Mouse (Mus musculus) stomach, embryonic 16.5 days (tissue): ENCODE measurements around the gene Afap1l2. TPM values are rescaled to one million over a fixed set of nuclear protein-coding genes. Genes with fewer than 3 reads are reported as not detected.

Experiments
- ATAC-seq: fragments of 200-750 bp; cut with Nextera tagmentation; 2 replicates; pipeline ENCODE4 v1.8.0; 2017; ENCODE audit warnings: moderate number of reproducible peaks, moderate TSS enrichment; ENCODE audit not compliant: insufficient read depth, low FRiP score
- H3K27ac ChIP-seq: fragments of 300-500 bp; sonication (generic); 2 replicates; pipeline ENCODE4 v1.5.1; 2014; ENCODE audit warnings: low read length
- H3K27me3 ChIP-seq: fragments of 300-500 bp; sonication (generic); 2 replicates; pipeline ENCODE4 v1.6.1; 2014; ENCODE audit warnings: low read length, control low read depth, mixed read lengths; ENCODE audit not compliant: control insufficient read depth, insufficient read depth
- H3K36me3 ChIP-seq: fragments of 300-500 bp; sonication (generic); 2 replicates; pipeline ENCODE4 v1.6.1; 2014; ENCODE audit warnings: low read length; ENCODE audit not compliant: control insufficient read depth, insufficient read depth
- H3K4me1 ChIP-seq: fragments of 300-500 bp; sonication (generic); 2 replicates; pipeline ENCODE4 v1.6.1; 2014; ENCODE audit warnings: low read length, control low read depth, mixed read lengths; ENCODE audit not compliant: control insufficient read depth, insufficient read depth
- H3K4me2 ChIP-seq: fragments of 300-500 bp; sonication (generic); 2 replicates; pipeline ENCODE4 v1.6.1; 2014; ENCODE audit warnings: low read depth, low read length, mixed read lengths
- H3K4me3 ChIP-seq: fragments of 300-500 bp; sonication (generic); replicated peaks from 2 replicates; pipeline ENCODE4 v1.5.1; 2014; ENCODE audit warnings: mild to moderate bottlenecking, low read length
- H3K9ac ChIP-seq: fragments of 300-500 bp; sonication (generic); 2 replicates; pipeline ENCODE4 v1.6.1; 2014; ENCODE audit warnings: low read length
- H3K9me3 ChIP-seq: fragments of 300-500 bp; sonication (generic); replicated peaks from 2 replicates; pipeline ENCODE4 v1.6.1; 2016; ENCODE audit warnings: low read length, control low read depth; ENCODE audit not compliant: control insufficient read depth
- WGBS: fragments of 180-500 bp; shearing (Covaris S2); extraction: QIAGEN DNeasy Blood & Tissue Kit; methylation state at CpG from one replicate; pipeline ENCODE4 v1.1.7; 2014; 5-methylcytosine and 5-hydroxymethylcytosine counted together
- polyA plus RNA-seq: library from polyadenylated mRNA; unstranded; fragments of >200 nt; fragmentation: Nextera tagmentation; extraction: Ambion mirVana; gene quantifications from 2 replicates; pipeline ENCODE4 v1.2.1, GENCODE M21; 2015

Gene Afap1l2
- polyA plus RNA-seq, 1 experiment from 2014 or later: 23.1 TPM

GRCm38 (mm10) chr19:56990367-56991111 is 17.5 kb downstream of the Afap1l2 start:
- Histone ChIP-seq H3K36me3 (no peaks in the 10 kb centered on the region), H3K9ac (no peak overlapping the region), H3K4me1 (peaks cover 38% of the 10 kb centered on the region), H3K4me3 (no peak overlapping the region), H3K9me3 (no peaks in the 10 kb centered on the region), H3K27me3 (no peaks in the 10 kb centered on the region), H3K4me2 (no peak overlapping the region; the same call in 1 of the 2 replicates), H3K27ac (peak overlapping the region; percentile 34)
- 46% methylated on average over 14 of the region's 14 CpGs for WGBS
- ATAC-seq: peak; percentile 34; the same call in 1 of the 2 replicates

GRCm38 (mm10) chr19:56989171-56989570 is 18.9 kb downstream of the Afap1l2 start:
- H3K4me1 ChIP-seq: peaks cover 42% of the 10 kb centered on the region
- H3K27ac ChIP-seq: peak overlapping the region; percentile 55
- no peak overlapping the region for H3K4me3 ChIP-seq
- no peak overlapping the region for H3K4me2 ChIP-seq
- H3K36me3 ChIP-seq: no peaks in the 10 kb centered on the region
- H3K9ac ChIP-seq: no peak overlapping the region
- no peaks in the 10 kb centered on the region for H3K9me3 ChIP-seq
- peak; percentile 15; the same call in 1 of the 2 replicates for ATAC-seq
- H3K27me3 ChIP-seq: no peaks in the 10 kb centered on the region
- 57% methylated on average over 8 of the region's 8 CpGs for WGBS

DNA sequence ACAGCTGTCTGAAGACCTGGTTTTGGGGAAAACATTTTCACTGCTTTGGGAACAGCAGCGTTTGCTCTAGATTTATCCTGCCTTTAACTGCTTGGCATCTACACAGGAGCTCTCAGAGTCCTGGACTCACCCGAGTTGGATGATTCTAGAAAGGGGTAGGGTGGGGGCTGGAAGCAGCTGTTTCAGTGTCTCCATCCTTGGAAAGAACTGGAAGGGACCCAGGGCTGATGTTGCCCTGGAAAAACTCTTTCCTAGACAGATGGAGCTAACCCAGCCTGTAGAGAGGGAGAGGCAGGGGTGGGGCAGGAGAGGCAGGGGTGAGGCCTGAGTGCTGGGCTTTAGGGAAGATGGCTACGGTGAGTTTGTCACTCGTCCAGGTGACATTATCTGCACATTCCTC is 23.8 kb downstream of the Afap1l2 start:
- Histone ChIP-seq H3K4me3 (no peak overlapping the region), H3K4me2 (no peak overlapping the region), H3K9me3 (no peaks in the 10 kb centered on the region), H3K36me3 (no peaks in the 10 kb centered on the region), H3K9ac (peak overlapping the region; percentile 50; the same call in 1 of the 2 replicates), H3K4me1 (peaks cover 30% of the 10 kb centered on the region), H3K27me3 (no peaks in the 10 kb centered on the region), H3K27ac (peak overlapping the region; percentile 90)
- ATAC-seq: peak; percentile 74; the same call in 1 of the 2 replicates
- WGBS: 37% methylated on average over 4 of the region's 4 CpGs

DNA sequence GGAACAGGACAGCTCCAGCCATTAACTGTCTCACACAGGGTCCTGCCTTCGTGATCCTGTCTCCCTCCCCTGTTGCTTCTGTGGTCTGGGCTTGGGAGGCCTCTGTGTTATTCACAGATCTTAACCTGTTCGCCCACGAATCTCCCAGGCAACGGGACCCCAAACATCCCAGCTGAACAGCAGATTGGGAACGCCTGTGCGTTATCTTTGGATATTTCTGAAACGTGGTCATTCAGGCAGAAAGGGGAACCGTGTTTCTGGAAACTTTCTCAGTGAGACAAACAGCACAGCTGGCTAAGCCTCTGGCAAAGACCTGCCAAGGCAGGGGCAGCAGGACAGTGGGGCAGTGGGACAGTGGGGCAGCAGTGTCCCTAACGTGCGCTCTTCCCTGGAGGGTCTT is 24.3 kb downstream of the Afap1l2 start:
- no peaks in the 10 kb centered on the region for H3K27me3 ChIP-seq
- no peak overlapping the region for H3K4me3 ChIP-seq
- peak; percentile 5; the same call in 1 of the 2 replicates for ATAC-seq
- no peaks in the 10 kb centered on the region for H3K9me3 ChIP-seq
- 51% methylated on average over 10 of the region's 10 CpGs for WGBS
- H3K27ac ChIP-seq: peak overlapping the region; percentile 90
- peak overlapping the region; percentile 50; the same call in 1 of the 2 replicates for H3K9ac ChIP-seq
- no peaks in the 10 kb centered on the region for H3K36me3 ChIP-seq
- H3K4me2 ChIP-seq: no peak overlapping the region
- peaks cover 26% of the 10 kb centered on the region for H3K4me1 ChIP-seq

DNA sequence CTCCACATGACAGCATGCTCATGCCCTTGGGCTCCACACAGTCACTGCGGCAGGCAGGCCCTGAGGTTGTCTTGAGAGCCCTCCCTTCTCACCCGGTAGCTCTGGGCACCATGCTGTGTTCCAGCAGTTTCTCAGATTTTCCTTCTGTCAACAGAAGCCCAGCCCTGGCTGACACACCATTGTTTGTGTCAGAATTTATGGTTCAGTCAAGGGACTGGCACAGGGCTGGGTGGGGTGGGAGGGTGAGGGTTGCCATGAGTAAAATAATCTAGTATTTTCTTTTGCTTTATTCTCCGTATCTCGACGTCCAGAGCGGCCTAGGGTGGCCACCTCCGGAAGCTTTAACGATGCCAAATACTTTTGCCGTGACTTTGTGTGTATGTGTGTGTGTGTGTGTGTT is 26.3 kb downstream of the Afap1l2 start:
- Histone ChIP-seq H3K36me3 (no peaks in the 10 kb centered on the region), H3K4me3 (no peak overlapping the region), H3K9me3 (no peaks in the 10 kb centered on the region), H3K27ac (peak overlapping the region; percentile 76), H3K4me2 (no peak overlapping the region), H3K4me1 (peaks cover 28% of the 10 kb centered on the region), H3K27me3 (no peaks in the 10 kb centered on the region), H3K9ac (no peak overlapping the region)
- 54% methylated on average over 9 of the region's 9 CpGs for whole genome bisulfite sequencing
- ATAC-seq: peak; percentile 30; the same call in 1 of the 2 replicates

GRCm38 (mm10) chr19:56980803-56981202 is 27.2 kb downstream of the Afap1l2 start:
- no peaks in the 10 kb centered on the region for H3K9me3 ChIP-seq
- no peaks in the 10 kb centered on the region for H3K27me3 ChIP-seq
- H3K9ac ChIP-seq: no peak overlapping the region
- no peaks in the 10 kb centered on the region for H3K36me3 ChIP-seq
- 59% methylated on average over 2 of the region's 2 CpGs for WGBS
- no peak overlapping the region for H3K4me2 ChIP-seq
- no peak overlapping the region for H3K4me3 ChIP-seq
- ATAC-seq: no peak
- peaks cover 34% of the 10 kb centered on the region for H3K4me1 ChIP-seq
- peak overlapping the region; percentile 76 for H3K27ac ChIP-seq

DNA sequence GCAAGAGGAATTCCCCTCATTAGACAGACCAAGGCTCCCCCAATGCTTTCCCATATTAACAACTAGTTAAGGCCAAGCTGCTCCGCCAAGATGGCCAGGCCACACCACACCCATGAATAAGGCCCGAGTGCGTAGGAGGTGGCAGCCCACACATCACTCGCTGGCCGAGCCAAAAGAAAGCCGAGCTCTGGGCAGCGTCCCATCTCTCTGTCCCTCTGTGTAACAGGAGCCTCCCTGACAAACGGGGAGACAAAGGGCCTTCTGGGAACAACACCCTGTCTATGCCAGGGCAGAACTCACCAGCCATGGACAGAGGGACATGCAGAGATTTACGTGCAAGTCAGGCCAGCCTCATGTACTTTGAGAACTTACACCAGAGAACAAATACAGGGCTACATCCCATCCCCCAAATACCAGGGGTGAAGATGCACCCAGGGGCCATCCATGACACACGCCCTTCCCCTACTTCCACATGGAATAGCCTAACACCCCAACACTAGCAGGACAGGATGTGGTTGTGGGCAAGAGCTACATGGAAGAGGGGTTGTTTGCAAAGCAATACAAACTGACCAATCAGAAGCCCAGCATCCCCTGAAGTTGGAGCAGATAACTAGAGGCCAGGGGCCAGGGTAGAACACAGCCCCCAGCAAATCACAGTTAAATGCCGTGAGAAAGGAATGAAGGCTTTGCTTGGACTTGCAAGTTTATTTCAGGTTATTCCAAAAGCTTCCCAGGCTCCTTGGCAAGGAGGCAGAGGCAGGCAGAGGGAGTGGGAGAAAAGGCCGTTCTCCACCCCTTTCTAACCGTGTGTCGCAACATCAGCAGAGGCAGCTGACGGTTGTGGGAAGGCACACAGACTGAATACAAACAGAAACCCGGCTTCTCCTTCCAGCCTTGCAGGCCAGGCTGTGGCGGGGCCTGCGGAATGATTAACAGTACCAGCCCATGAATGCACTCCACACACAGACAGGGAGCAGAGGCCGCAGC is 30.8 kb downstream of the Afap1l2 start:
- no peaks in the 10 kb centered on the region for H3K27me3 ChIP-seq
- peak; percentile 57 for ATAC-seq
- peak overlapping the region; percentile 79 for H3K27ac ChIP-seq
- H3K4me2 ChIP-seq: no peak overlapping the region
- no peaks in the 10 kb centered on the region for H3K36me3 ChIP-seq
- H3K9me3 ChIP-seq: no peaks in the 10 kb centered on the region
- H3K4me3 ChIP-seq: no peak overlapping the region
- H3K9ac ChIP-seq: peak overlapping the region; percentile 44
- WGBS: 39% methylated on average over 19 of the region's 19 CpGs
- peaks cover 33% of the 10 kb centered on the region for H3K4me1 ChIP-seq

GRCm38 (mm10) chr19:56976515-56976914 is 31.5 kb downstream of the Afap1l2 start:
- Histone ChIP-seq H3K27me3 (no peaks in the 10 kb centered on the region), H3K4me3 (no peak overlapping the region), H3K4me2 (no peak overlapping the region), H3K27ac (peak overlapping the region; percentile 79), H3K4me1 (peaks cover 33% of the 10 kb centered on the region), H3K36me3 (no peaks in the 10 kb centered on the region), H3K9ac (no peak overlapping the region), H3K9me3 (no peaks in the 10 kb centered on the region)
- ATAC-seq: no peak
- WGBS: 93% methylated on average over 5 of the region's 5 CpGs

DNA sequence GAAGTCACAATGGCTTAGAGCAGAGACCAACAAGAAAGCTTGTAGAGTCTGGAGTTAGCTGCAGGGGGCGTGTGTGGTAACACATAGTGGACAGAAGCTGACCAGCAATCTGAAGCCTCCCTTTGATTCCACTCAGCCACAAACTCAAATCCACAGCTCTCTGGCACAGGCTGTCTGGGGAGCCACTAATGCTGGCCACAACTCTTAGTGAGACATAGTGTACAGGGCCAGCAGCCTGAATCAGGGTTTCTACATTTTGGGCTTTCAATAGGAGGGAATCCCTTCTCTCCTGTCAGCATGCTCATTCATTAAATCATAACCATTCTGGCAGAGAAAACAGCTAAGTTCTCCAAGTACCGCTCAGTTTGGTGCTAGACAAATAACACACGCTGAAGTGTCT is 32.5 kb downstream of the Afap1l2 start:
- no peak overlapping the region for H3K27ac ChIP-seq
- H3K36me3 ChIP-seq: no peaks in the 10 kb centered on the region
- no peaks in the 10 kb centered on the region for H3K27me3 ChIP-seq
- H3K9ac ChIP-seq: no peak overlapping the region
- no peak overlapping the region for H3K4me2 ChIP-seq
- ATAC-seq: no peak
- WGBS: 82% methylated on average over 3 of the region's 3 CpGs
- H3K4me1 ChIP-seq: peaks cover 36% of the 10 kb centered on the region
- no peak overlapping the region for H3K4me3 ChIP-seq
- no peaks in the 10 kb centered on the region for H3K9me3 ChIP-seq
